Mouse (Mus musculus) forebrain, embryonic 10.5 days (tissue): ENCODE data around the gene Rufy3. TPM values are rescaled to one million over a fixed set of nuclear protein-coding genes. Genes with fewer than 3 reads are reported as not detected.

Source experiments
- DNase-seq: peaks from one replicate; pipeline ENCODE4 v3.0.0-alpha.2; 2017; ENCODE audit warnings: low spot score; ENCODE audit errors: extremely low spot score
- H3K27ac ChIP-seq: fragments of 300-500 bp; sonication (generic); 2 replicates; pipeline ENCODE4 v1.5.1; 2016; ENCODE audit warnings: mild to moderate bottlenecking
- H3K27me3 ChIP-seq: fragments of 300-500 bp; sonication (generic); 2 replicates; pipeline ENCODE4 v1.6.1; 2016; ENCODE audit warnings: mild to moderate bottlenecking; ENCODE audit not compliant: poor library complexity, severe bottlenecking
- H3K36me3 ChIP-seq: fragments of 300-500 bp; sonication (generic); replicated peaks from 2 replicates; pipeline ENCODE4 v1.6.1; 2016; ENCODE audit warnings: mild to moderate bottlenecking, moderate library complexity
- H3K4me1 ChIP-seq: fragments of 300-500 bp; sonication (generic); 2 replicates; pipeline ENCODE4 v1.6.1; 2016
- H3K4me3 ChIP-seq: fragments of 300-500 bp; sonication (generic); 2 replicates; pipeline ENCODE4 v1.5.1; 2016; ENCODE audit warnings: mild to moderate bottlenecking, moderate library complexity
- H3K9me3 ChIP-seq: fragments of 300-500 bp; sonication (generic); 2 replicates; pipeline ENCODE4 v1.6.1; 2016; ENCODE audit warnings: mild to moderate bottlenecking, moderate library complexity
- WGBS: fragments of 180-500 bp; shearing (Covaris S2); methylation state at CpG from one replicate; pipeline ENCODE4 v1.1.7; 2016; 5-methylcytosine and 5-hydroxymethylcytosine counted together
- polyA plus RNA-seq: library from polyadenylated mRNA; unstranded; fragments of >200 nt; fragmentation: Nextera tagmentation; extraction: Ambion mirVana; gene quantifications from 2 replicates; pipeline ENCODE4 v1.2.1, GENCODE M21; 2016

Gene Rufy3
- polyA plus RNA-seq, 1 experiment from 2014 or later, result 33.9 TPM

GRCm38 (mm10) chr5:88614129-88614528, 49.3 kb downstream of the Rufy3 start:
- Histone ChIP-seq H3K4me1 (no peaks in the 10 kb centered on the region), H3K27ac (no peak overlapping the region), H3K27me3 (no peaks in the 10 kb centered on the region), H3K36me3 (peaks cover 65% of the 10 kb centered on the region), H3K4me3 (no peak overlapping the region), H3K9me3 (no peaks in the 10 kb centered on the region)
- DNase-seq, result no peak
- 93% methylated on average over 1 of the region's 1 CpGs for WGBS

GRCm38 (mm10) chr5:88616988-88617387, 52.1 kb downstream of the Rufy3 start:
- Histone ChIP-seq H3K4me3 (no peak overlapping the region), H3K9me3 (no peaks in the 10 kb centered on the region), H3K27ac (no peak overlapping the region), H3K4me1 (no peaks in the 10 kb centered on the region), H3K27me3 (no peaks in the 10 kb centered on the region), H3K36me3 (peaks cover 86% of the 10 kb centered on the region)
- WGBS, result 90% methylated on average over 4 of the region's 4 CpGs
- no peak for DNase-seq

- Histone ChIP-seq H3K27ac (no peak overlapping the region), H3K9me3 (no peaks in the 10 kb centered on the region), H3K27me3 (no peaks in the 10 kb centered on the region), H3K4me1 (no peaks in the 10 kb centered on the region), H3K4me3 (no peak overlapping the region), H3K36me3 (peaks cover 63% of the 10 kb centered on the region)
- 94% methylated on average over 4 of the region's 4 CpGs for WGBS
- DNase-seq, result no peak
Observed at GRCm38 (mm10) chr5:88627545-88627944, 62.7 kb downstream of the Rufy3 start.

DNA sequence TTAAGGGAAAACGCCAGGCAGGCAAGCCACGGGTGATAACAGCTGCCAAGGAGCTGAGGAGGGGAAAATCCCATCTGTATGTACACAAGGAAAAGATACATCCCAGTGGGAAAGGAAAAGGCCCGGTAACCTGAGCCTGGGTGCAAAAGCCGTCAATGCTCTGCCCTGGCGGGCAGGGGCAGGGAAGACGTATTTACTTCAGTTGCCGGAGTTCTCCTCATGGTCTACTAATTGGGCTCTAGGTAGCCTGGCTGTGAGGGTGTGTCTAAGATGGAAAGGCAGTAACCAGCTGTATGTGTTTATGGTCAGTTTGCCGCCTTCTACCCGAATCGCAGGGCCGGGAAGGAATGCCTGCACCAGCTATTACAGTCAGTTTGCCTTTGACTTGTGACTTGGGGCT, 64.3 kb downstream of the Rufy3 start:
- no peaks in the 10 kb centered on the region for H3K9me3 ChIP-seq
- H3K36me3 ChIP-seq, result peaks cover 77% of the 10 kb centered on the region
- 90% methylated on average over 11 of the region's 11 CpGs for WGBS
- no peak overlapping the region for H3K4me3 ChIP-seq
- no peak overlapping the region for H3K27ac ChIP-seq
- no peaks in the 10 kb centered on the region for H3K4me1 ChIP-seq
- no peaks in the 10 kb centered on the region for H3K27me3 ChIP-seq
- no peak for DNase-seq

DNA sequence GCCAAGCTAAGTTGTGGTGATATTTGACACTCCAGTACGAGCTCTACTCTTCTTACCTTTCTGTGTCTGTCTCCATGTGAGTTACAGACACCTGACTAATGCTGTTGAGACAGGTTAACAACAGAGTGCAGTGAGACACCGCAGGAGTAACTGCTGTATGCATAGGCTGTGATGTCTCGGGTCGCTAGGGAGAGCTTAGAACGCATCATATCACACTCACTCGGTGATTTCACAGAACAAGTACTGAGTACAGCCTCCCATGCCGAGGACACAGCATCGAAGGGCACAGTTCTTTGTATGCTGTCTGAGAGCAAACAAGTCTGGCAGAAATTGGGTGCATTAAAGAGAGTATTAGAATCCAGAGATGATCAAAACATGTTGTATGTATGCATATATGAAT, 65.1 kb downstream of the Rufy3 start:
- 94% methylated on average over 8 of the region's 8 CpGs for WGBS
- no peaks in the 10 kb centered on the region for H3K4me1 ChIP-seq
- no peak overlapping the region for H3K4me3 ChIP-seq
- no peak overlapping the region for H3K27ac ChIP-seq
- H3K36me3 ChIP-seq, result peaks cover 85% of the 10 kb centered on the region
- H3K9me3 ChIP-seq, result no peaks in the 10 kb centered on the region
- no peaks in the 10 kb centered on the region for H3K27me3 ChIP-seq
- no peak for DNase-seq

DNA sequence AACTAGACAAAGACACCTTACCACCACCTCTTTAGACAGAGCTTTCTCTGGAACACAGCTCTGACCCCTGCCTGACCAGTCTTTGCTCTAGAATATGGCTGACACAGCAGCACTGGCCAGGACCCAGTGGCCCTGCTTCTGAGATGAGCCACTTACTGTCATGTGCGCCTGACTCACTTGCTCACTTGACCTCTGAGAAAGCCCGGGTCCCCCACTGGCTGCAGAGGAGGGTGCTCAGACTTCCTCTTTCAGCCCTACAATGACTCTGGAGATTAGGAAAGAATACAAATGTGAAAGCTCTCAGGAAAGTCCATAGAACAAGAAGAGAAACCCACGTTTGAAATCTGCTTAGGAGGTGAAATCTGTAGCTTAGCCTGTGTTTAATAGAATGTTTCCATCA, 66.0 kb downstream of the Rufy3 start:
- 77% methylated on average over 3 of the region's 3 CpGs for WGBS
- no peak overlapping the region for H3K27ac ChIP-seq
- no peaks in the 10 kb centered on the region for H3K9me3 ChIP-seq
- no peak overlapping the region for H3K4me3 ChIP-seq
- H3K36me3 ChIP-seq, result peaks cover 89% of the 10 kb centered on the region
- DNase-seq, result no peak
- H3K27me3 ChIP-seq, result no peaks in the 10 kb centered on the region
- no peaks in the 10 kb centered on the region for H3K4me1 ChIP-seq

- no peaks in the 10 kb centered on the region for H3K4me1 ChIP-seq
- 93% methylated on average over 5 of the region's 5 CpGs for WGBS
- H3K36me3 ChIP-seq, result peaks cover 87% of the 10 kb centered on the region
- H3K9me3 ChIP-seq, result no peaks in the 10 kb centered on the region
- no peak overlapping the region for H3K27ac ChIP-seq
- H3K4me3 ChIP-seq, result no peak overlapping the region
- DNase-seq, result no peak
- H3K27me3 ChIP-seq, result no peaks in the 10 kb centered on the region
Observed at GRCm38 (mm10) chr5:88631545-88631944, 66.7 kb downstream of the Rufy3 start.

DNA sequence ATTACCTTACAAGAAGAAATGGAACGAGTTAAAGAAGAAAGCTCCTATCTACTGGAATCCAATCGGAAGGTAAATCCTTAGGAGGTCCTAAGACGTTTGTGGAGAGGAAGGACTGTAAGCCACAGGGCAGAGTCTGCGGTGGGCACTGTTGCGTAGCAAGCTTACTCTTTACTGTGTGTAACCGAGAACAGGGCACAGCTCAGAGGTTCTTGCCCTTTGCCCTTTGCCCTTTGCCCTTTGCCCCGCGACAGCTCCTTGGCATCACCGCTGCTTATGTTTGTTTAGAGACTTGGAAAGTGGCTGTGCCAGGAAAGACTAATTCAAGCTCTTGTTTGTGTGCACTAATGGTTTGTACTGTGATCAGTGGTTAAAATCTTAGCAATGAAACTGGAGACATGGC, 67.6 kb downstream of the Rufy3 start:
- Histone ChIP-seq H3K4me1 (no peaks in the 10 kb centered on the region), H3K9me3 (no peaks in the 10 kb centered on the region), H3K4me3 (no peak overlapping the region), H3K36me3 (peaks cover 90% of the 10 kb centered on the region), H3K27me3 (no peaks in the 10 kb centered on the region), H3K27ac (no peak overlapping the region)
- DNase-seq, result no peak
- 83% methylated on average over 9 of the region's 9 CpGs for WGBS

DNA sequence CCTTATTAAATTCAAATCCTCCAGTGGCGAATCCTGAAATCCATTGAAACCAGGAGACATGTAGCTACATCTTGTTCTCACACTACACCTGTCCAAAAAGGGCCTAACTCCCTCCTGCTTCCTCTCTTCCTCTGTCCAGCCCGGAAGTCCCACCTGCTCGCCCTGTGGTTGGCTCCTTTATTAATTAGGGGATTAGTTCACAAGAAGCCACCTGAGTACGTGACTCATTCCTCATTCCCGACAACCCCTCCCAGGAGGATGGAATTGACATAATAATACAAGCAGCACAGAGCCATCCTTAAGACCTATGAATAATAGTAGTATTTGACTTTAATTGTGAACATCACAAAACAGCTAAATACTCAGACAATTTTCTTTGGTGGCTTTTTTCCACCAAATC, 69.2 kb downstream of the Rufy3 start:
- Histone ChIP-seq H3K27ac (no peak overlapping the region), H3K27me3 (no peaks in the 10 kb centered on the region), H3K36me3 (peaks cover 89% of the 10 kb centered on the region), H3K4me1 (no peaks in the 10 kb centered on the region), H3K9me3 (no peaks in the 10 kb centered on the region), H3K4me3 (no peak overlapping the region)
- DNase-seq, result no peak
- WGBS, result 84% methylated on average over 5 of the region's 5 CpGs

DNA sequence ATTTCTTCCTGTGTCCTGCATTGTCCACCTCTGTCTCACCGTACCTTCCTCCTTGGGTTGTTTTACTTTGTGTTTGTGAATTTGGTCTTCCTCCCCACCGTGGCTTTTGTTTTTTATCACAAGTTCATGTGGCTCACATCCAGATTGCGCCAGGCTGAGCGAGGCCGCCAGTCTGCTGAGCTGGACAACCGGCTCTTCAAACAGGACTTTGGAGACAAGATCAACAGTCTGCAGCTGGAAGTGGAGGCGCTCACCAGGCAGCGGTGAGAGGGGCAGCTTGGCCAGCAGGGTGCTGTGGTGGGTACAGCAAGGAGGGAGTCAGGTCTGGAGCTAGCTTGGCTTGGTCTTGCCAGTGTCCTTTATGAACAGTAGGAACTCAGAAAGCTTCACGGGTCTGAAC, 77.9 kb downstream of the Rufy3 start:
- Histone ChIP-seq H3K27ac (no peak overlapping the region), H3K4me3 (no peak overlapping the region), H3K4me1 (no peaks in the 10 kb centered on the region), H3K9me3 (no peaks in the 10 kb centered on the region), H3K27me3 (no peaks in the 10 kb centered on the region), H3K36me3 (peaks cover 91% of the 10 kb centered on the region)
- WGBS, result 93% methylated on average over 9 of the region's 9 CpGs
- DNase-seq, result no peak

GRCm38 (mm10) chr5:88643491-88643890, 78.7 kb downstream of the Rufy3 start:
- Histone ChIP-seq H3K27ac (no peak overlapping the region), H3K4me3 (no peak overlapping the region), H3K27me3 (no peaks in the 10 kb centered on the region), H3K9me3 (no peaks in the 10 kb centered on the region), H3K36me3 (peaks cover 92% of the 10 kb centered on the region), H3K4me1 (no peaks in the 10 kb centered on the region)
- 93% methylated on average over 9 of the region's 9 CpGs for WGBS
- no peak for DNase-seq

GRCm38 (mm10) chr5:88644901-88645300, 80.1 kb downstream of the Rufy3 start:
- DNase-seq, result no peak
- Histone ChIP-seq H3K9me3 (no peaks in the 10 kb centered on the region), H3K27me3 (no peaks in the 10 kb centered on the region), H3K4me1 (no peaks in the 10 kb centered on the region), H3K27ac (no peak overlapping the region), H3K36me3 (peaks cover 92% of the 10 kb centered on the region), H3K4me3 (no peak overlapping the region)
- WGBS, result 94% methylated on average over 2 of the region's 2 CpGs

GRCm38 (mm10) chr5:88645405-88645804, 80.6 kb downstream of the Rufy3 start:
- no peak for DNase-seq
- H3K36me3 ChIP-seq, result peaks cover 96% of the 10 kb centered on the region
- 86% methylated on average over 5 of the region's 5 CpGs for WGBS
- H3K4me1 ChIP-seq, result no peaks in the 10 kb centered on the region
- H3K4me3 ChIP-seq, result no peak overlapping the region
- H3K27me3 ChIP-seq, result no peaks in the 10 kb centered on the region
- H3K27ac ChIP-seq, result no peak overlapping the region
- H3K9me3 ChIP-seq, result no peaks in the 10 kb centered on the region
